Mouse (Mus musculus): ENCODE results near the gene Zcchc10. TPM values are rescaled to one million over a fixed set of nuclear protein-coding genes. Genes with fewer than 3 reads are reported as not detected.
"Not testable (repeated sequence)": the region's sequence is repeated elsewhere in the genome, so short reads cannot be mapped to it uniquely, and the experiment has no call there.

Gene Zcchc10
- polyA plus RNA-seq, 1 experiment from 2014 or later: 13.4 TPM

DNA sequence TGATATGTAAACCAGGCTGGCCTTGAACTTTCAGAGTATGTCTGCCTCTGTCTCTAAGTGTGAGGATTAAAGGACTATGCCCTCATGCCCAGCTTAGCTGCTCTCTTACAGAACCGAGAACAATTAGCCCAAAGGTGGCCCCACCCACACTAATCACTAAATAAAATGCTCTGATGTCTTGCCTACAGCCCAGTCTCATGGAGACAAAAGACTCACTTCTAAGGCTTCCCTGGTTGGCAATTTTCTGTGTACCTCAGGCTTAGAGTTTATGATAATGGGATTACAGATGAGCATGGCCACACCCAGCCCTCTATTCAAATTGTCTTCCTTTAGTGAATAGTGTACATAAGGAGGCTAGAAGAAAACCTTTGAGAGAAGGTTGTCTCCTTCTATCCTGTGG is 13.1 kb upstream of the Zcchc10 start:
- Histone ChIP-seq H3K9me3 (ENCODE audit: low read length) (no peaks in the 10 kb centered on the region), H3K4me3 (ENCODE audit: low read depth, low read length) (no peak overlapping the region), H3K9ac (replicated peaks; ENCODE audit: low read depth) (no peak overlapping the region), H3K4me2 (replicated peaks; ENCODE audit: low read depth, low read length) (no peak overlapping the region), H3K36me3 (ENCODE audit: insufficient read depth, low read length) (no peaks in the 10 kb centered on the region), H3K27me3 (replicated peaks; ENCODE audit: insufficient read depth, low read length) (no peaks in the 10 kb centered on the region), H3K4me1 (ENCODE audit: insufficient read depth, low read depth, low read length) (peaks cover 18% of the 10 kb centered on the region; the same call in 1 of the 2 replicates), H3K27ac (ENCODE audit: low read length) (no peak overlapping the region)
- no peak for DNase-seq (ENCODE audit: low spot score)
- ATAC-seq: no peak
- TF ChIP-seq CTCF (IDR thresholded peaks at IDR 0.05) (no peak), EP300 (IDR thresholded peaks at IDR 0.05) (no peak)
- WGBS: 54% methylated on average over 1 of the region's 1 CpGs

DNA sequence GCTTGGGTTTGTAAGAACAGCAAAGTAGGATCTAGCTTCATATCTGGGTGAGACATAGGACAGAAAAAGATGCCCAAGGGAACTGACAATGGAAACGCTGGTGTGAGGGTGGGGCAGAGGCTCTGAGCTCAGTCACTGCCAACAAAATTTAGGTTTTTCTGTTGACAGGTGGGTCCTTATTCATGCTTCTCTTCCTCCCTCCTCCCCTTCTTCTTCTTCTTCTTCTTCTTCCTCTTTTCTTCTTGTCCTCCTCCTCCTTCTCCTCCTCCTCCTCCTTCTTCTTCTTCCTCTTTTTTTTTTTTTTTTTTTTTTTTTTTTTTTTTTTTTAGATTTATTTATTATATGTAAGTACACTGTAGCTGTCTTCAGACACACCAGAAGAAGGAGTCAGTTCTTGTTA is 11.7 kb upstream of the Zcchc10 start:
- ATAC-seq; H3K27ac ChIP-seq (ENCODE audit: low read length); H3K4me2 ChIP-seq (replicated peaks; ENCODE audit: low read depth, low read length); H3K4me3 ChIP-seq (ENCODE audit: low read depth, low read length); DNase-seq (ENCODE audit: low spot score); H3K9ac ChIP-seq (replicated peaks; ENCODE audit: low read depth); H3K36me3 ChIP-seq (ENCODE audit: insufficient read depth, low read length); H3K27me3 ChIP-seq (replicated peaks; ENCODE audit: insufficient read depth, low read length); H3K9me3 ChIP-seq (ENCODE audit: low read length): not testable (repeated sequence)
- peaks cover 13% of the 10 kb centered on the region; the same call in 1 of the 2 replicates for H3K4me1 ChIP-seq (ENCODE audit: insufficient read depth, low read depth, low read length)
- 79% methylated on average over 1 of the region's 1 CpGs for WGBS

DNA sequence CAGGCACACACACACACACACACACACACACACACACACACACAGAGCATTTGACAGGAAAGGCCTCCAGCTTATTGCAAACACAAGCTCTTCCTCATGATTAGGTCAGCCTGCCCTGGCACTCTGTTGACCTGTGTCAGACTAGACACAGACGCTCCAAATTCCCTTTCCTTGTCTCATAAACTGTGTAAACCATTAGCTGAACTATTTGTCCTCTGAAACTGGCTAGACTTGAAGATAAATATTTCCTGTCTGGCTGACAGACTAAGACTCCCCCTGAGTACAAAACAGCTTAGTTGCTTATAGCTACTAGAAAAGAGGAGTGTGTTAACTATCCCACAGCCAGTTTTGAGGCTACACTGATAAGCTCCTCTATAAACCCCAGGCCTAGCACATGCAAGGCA is 9.7 kb upstream of the Zcchc10 start:
- no peak overlapping the region for H3K4me3 ChIP-seq (ENCODE audit: low read depth, low read length)
- H3K9ac ChIP-seq (replicated peaks; ENCODE audit: low read depth): no peak overlapping the region
- peak overlapping the region; percentile 62 for H3K27ac ChIP-seq (ENCODE audit: low read length)
- no peaks in the 10 kb centered on the region for H3K27me3 ChIP-seq (replicated peaks; ENCODE audit: insufficient read depth, low read length)
- DNase-seq (ENCODE audit: low spot score) (peak; percentile 92), ATAC-seq (peak; percentile 94)
- no peaks in the 10 kb centered on the region for H3K9me3 ChIP-seq (ENCODE audit: low read length)
- TF ChIP-seq EP300 (IDR thresholded peaks at IDR 0.05): peak; percentile 99
- no peak for TF ChIP-seq CTCF (IDR thresholded peaks at IDR 0.05)
- 4% methylated on average over 1 of the region's 1 CpGs for WGBS
- H3K4me2 ChIP-seq (replicated peaks; ENCODE audit: low read depth, low read length): no peak overlapping the region
- no peaks in the 10 kb centered on the region for H3K36me3 ChIP-seq (ENCODE audit: insufficient read depth, low read length)
- H3K4me1 ChIP-seq (ENCODE audit: insufficient read depth, low read depth, low read length): no peaks in the 10 kb centered on the region

DNA sequence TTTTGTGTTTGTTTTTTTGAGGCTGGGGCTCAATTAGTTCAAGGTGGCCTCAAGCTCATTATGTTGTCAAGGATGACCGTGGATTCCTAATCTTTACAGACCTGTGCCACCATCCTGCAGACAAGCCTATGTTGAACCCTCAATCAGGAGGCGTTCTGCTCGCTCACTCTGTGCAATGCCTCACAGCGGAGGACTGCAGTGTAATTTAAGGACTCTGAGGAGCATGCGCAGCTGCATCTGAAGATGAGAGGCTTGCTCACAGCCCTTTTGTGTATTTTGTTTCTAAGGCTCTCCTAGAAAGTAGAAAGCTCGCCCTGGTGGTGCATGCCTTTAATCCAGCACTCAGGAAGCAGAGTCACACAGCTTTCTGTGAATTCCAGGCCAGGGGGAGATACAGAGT is 7.5 kb upstream of the Zcchc10 start:
- ATAC-seq: no peak
- Histone ChIP-seq H3K4me2 (replicated peaks; ENCODE audit: low read depth, low read length) (no peak overlapping the region), H3K9me3 (ENCODE audit: low read length) (no peaks in the 10 kb centered on the region), H3K9ac (replicated peaks; ENCODE audit: low read depth) (no peak overlapping the region), H3K4me3 (ENCODE audit: low read depth, low read length) (no peak overlapping the region), H3K27me3 (replicated peaks; ENCODE audit: insufficient read depth, low read length) (no peaks in the 10 kb centered on the region), H3K4me1 (ENCODE audit: insufficient read depth, low read depth, low read length) (no peaks in the 10 kb centered on the region), H3K27ac (ENCODE audit: low read length) (0 out of 2 replicates have a peak overlapping the region, but pooled peaks have one; percentile 26), H3K36me3 (ENCODE audit: insufficient read depth, low read length) (no peaks in the 10 kb centered on the region)
- no peak for TF ChIP-seq CTCF (IDR thresholded peaks at IDR 0.05)
- TF ChIP-seq EP300 (IDR thresholded peaks at IDR 0.05): no peak
- DNase-seq (ENCODE audit: low spot score): peak; percentile 64
- WGBS: 31% methylated on average over 6 of the region's 6 CpGs

DNA sequence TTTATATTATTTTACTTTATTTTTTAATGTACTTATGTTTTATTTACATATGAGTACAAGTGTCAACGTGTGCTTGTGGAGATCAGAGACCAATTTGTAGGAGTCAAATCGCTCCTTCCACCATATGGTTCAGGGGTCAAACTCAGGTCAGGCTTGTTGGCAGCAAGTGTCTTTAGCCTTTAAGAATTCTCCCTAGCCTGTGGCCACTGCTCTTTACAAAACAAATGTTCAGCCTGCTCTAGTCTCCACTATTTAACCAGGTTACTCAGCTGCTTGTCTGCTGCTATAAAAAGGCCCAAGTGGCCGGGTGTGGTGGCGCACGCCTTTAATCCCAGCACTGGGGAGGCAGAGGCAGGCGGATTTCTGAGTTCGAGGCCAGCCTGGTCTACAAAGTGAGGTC is 6.4 kb upstream of the Zcchc10 start:
- Histone ChIP-seq H3K9me3 (ENCODE audit: low read length) (no peaks in the 10 kb centered on the region), H3K36me3 (ENCODE audit: insufficient read depth, low read length) (no peaks in the 10 kb centered on the region), H3K4me1 (ENCODE audit: insufficient read depth, low read depth, low read length) (no peaks in the 10 kb centered on the region), H3K27ac (ENCODE audit: low read length) (no peak overlapping the region), H3K27me3 (replicated peaks; ENCODE audit: insufficient read depth, low read length) (no peaks in the 10 kb centered on the region), H3K9ac (replicated peaks; ENCODE audit: low read depth) (no peak overlapping the region), H3K4me3 (ENCODE audit: low read depth, low read length) (no peak overlapping the region), H3K4me2 (replicated peaks; ENCODE audit: low read depth, low read length) (no peak overlapping the region)
- DNase-seq (ENCODE audit: low spot score): no peak
- 72% methylated on average over 7 of the region's 7 CpGs for WGBS
- no peak for TF ChIP-seq CTCF (IDR thresholded peaks at IDR 0.05)
- no peak for TF ChIP-seq EP300 (IDR thresholded peaks at IDR 0.05)
- no peak for ATAC-seq

DNA sequence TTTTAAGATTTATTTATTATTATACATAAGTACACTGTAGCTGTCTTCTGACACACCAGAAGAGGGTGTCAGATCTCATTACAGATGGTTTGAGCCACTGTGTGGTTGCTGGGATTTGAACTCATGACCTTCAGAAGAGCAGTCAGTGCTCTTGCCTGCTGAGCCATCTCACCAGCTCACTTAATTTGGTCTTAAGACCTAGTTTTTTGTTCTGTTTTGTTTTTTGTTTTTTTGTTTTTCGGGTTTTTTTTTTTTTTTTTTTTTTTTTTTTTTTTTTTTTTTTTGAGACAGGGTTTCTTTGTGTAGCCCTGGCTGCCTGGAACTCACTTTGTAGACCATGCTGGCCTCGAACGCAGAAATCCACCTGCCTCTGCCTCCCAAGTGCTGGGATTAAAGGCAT is 5.9 kb upstream of the Zcchc10 start:
- not testable (repeated sequence) for H3K4me1 ChIP-seq (ENCODE audit: insufficient read depth, low read depth, low read length); ATAC-seq
- WGBS: 98% methylated on average over 3 of the region's 3 CpGs

DNA sequence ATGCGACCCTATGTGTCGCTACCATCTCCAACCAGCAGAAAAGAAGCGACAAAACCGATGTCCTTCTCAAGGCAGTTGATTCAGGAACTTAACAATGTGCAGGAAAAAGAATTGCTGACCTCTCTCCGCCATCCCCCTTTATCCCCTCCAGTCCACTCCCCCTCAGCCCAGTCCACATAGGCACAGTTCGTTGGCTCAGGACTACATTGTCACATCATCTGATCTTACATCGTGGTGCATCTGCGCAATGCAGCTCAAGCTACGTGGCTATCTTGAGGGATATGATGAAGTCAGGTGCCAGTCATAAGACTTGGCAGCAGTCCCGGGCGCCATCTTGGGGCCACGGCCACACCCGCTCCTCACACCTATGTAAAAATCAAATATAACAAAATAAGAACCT is 4.6 kb upstream of the Zcchc10 start:
- not testable (repeated sequence) for H3K4me1 ChIP-seq (ENCODE audit: insufficient read depth, low read depth, low read length); H3K9ac ChIP-seq (replicated peaks; ENCODE audit: low read depth); H3K9me3 ChIP-seq (ENCODE audit: low read length); ATAC-seq; H3K36me3 ChIP-seq (ENCODE audit: insufficient read depth, low read length); H3K27me3 ChIP-seq (replicated peaks; ENCODE audit: insufficient read depth, low read length); DNase-seq (ENCODE audit: low spot score); H3K4me2 ChIP-seq (replicated peaks; ENCODE audit: low read depth, low read length); H3K27ac ChIP-seq (ENCODE audit: low read length); H3K4me3 ChIP-seq (ENCODE audit: low read depth, low read length)
- 87% methylated on average over 13 of the region's 13 CpGs for WGBS

More for the DNA sequence above, 5.9 kb upstream of the Zcchc10 start:
- not testable (repeated sequence) for H3K9me3 ChIP-seq (ENCODE audit: low read length); H3K36me3 ChIP-seq (ENCODE audit: insufficient read depth, low read length); H3K9ac ChIP-seq (replicated peaks; ENCODE audit: low read depth); H3K27me3 ChIP-seq (replicated peaks; ENCODE audit: insufficient read depth, low read length); H3K4me3 ChIP-seq (ENCODE audit: low read depth, low read length); DNase-seq (ENCODE audit: low spot score); H3K4me2 ChIP-seq (replicated peaks; ENCODE audit: low read depth, low read length); H3K27ac ChIP-seq (ENCODE audit: low read length)
